Mouse (Mus musculus) testis, postnatal 14 days (tissue): ENCODE measurements around the gene B3gnt8.
A peak's percentile ranks its signal among the peaks of the same experiment; 100 is the strongest.

Experiments used
- DNase-seq: peaks from one replicate; pipeline ENCODE4 v3.0.0; 2021; ENCODE audit warnings: low spot score

B3gnt8 gene

GRCm38 (mm10) chr7:25657785-25658184 lies 31.3 kb downstream of the B3gnt8 start:
- no peak for DNase-seq

GRCm38 (mm10) chr7:25658657-25659472 lies 32.4 kb downstream of the B3gnt8 start, which contains the start of the genes Bckdha and Exosc5:
Gene Bckdha, minus strand, starts transcription at chr7:25658981.
Gene Exosc5, plus strand, starts transcription at chr7:25659164.
- peak; percentile 99 for DNase-seq

DNA sequence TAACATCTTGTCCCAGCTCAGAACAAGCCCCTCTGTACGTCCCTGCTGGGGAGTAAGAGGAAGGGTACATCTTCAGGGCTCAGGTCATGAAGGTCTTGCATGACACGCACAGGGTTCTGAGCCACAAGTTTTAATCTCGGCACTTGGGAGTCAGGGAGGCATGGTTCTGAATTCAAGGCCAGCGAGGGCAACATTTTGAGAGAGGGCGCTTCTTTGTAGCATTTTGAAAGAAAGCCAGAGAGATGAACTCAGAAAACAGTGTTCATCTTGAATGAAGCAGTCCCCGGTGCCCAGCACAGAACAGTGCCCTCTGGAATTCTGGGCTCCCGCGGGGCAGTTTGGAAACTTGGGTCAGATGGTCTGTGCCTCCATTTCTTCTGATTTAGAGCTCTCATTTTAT lies 39.9 kb downstream of the B3gnt8 start:
- peak; percentile 53 for DNase-seq

- DNase-seq: no peak
Observed at GRCm38 (mm10) chr7:25669158-25669557, 42.7 kb downstream of the B3gnt8 start.

DNA sequence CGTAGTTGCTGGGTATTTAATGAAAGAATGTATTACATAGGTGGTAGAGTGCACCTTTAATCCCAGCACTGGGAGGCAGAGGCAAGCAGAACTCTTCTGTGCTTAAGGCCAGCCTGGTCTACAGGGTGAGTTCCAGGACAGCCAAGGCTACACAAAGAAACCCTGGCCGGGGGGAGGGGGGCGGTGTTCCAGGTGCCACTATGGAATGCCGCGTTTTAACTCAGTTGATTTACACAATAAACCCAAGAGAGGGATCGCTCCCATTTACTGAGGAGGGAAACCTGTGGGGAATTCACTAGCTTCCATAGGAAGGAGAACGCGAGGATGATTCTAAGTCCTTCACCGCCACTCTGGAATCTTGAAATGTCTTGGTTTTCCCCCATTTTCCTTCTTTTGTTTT lies 43.2 kb downstream of the B3gnt8 start:
- no peak for DNase-seq

DNA sequence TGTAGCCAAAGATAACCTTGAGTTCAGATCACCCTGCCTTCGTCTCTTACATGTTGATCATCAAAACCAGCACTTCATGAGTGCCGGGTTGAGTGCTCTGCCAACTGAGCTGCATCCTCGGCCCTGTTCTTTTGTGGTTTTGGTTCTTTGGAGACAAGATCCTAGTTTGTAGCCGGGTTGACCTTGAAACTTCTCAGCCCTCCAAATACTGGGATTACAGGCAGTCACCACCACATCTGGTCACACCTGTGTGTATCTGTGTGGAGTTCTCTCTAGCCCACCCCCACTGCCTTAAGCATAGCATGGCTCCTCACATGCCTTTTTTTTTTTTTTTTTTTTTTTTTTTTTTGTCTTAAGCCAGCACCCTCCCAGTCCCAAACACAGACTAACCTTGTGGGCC lies 43.6 kb downstream of the B3gnt8 start:
- no peak for DNase-seq

DNA sequence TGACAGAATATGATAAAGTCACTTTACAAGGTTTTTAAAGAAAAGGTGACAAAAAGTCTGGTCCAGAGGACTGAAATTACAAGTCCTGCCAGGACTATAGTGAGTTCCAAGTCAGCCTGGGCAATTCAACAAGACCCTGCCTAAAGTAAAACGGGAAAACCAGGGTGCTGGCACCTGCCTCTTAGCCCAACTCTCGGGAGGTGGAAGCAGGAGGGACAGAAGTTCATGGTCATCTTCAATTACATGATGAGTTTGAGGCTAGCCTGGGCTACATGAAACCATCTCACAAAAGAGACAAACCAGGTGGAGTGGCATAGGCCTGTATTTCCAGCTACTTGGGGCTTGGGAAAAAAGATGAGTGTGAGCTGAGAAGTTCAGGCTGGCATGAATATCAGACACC lies 45.2 kb downstream of the B3gnt8 start:
- no peak for DNase-seq

DNA sequence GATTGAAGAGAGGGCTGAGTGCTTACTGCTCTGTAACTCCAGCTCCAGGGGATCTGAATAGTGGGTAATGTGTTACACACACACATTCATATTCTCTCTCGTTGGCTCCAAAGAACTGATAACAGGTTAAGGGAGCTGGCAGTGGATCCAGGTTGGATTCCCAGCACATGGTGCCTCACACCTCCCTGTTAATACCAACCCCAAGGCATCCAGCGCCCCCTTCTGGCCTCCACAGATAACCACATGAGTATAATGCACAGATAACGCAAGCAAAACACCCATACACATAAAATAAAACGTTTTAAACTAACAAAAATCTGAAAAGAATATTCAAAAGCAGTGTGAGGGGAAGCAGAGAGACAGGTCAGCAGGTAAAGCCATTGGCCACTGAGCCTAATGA lies 46.0 kb downstream of the B3gnt8 start:
- DNase-seq: no peak

DNA sequence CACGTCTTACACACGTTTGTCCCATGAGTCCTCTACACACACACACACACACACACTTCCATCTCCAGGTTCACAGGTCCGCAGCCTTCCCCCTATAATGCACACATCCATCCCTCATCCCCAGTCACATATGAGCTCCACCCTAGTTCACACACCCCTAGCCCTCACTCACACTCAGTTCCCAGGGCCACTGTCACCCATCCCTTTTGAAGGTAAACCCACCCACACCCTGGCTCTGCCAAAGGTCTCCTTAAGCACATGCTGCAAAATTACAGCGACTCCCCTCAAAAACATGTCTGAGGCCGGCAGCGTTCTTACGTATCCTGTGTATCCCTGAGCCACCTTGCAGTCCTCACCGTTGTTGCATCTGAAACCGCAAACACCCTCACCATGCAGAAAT lies 47.8 kb downstream of the B3gnt8 start:
- DNase-seq: no peak

DNA sequence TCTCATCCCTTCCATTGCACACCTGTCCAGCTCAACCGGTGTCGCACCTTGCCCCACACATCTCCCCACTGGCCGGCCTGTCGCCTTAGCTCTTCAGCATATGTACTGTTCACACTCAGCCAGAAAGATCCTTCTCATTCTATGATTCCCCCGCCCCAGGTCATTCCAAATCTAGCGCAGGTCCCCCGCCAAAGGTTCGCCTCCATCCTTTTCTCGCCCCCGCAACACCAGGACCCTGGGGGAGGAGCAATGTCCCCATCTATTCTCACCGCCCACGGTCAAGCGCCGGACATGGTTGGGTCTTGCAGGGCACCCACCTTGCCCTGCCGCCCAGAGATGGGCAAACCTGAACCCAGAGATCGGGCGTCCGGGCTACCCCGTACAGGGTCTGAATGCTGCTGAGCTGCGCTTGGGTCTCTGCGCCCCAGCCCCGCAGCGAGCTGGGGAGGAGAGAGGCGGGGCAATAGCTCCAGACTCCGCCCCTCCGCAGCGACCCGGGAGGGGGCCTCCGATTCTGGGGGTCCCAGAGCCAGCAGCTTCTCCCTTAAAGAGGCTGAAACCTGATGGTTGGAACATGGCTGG lies 48.4 kb downstream of the B3gnt8 start, which contains the start of gene Tmem91:
Gene Tmem91, minus strand, starts transcription at position 448 of the 582 bp plus-strand sequence.
- no peak for DNase-seq

DNA sequence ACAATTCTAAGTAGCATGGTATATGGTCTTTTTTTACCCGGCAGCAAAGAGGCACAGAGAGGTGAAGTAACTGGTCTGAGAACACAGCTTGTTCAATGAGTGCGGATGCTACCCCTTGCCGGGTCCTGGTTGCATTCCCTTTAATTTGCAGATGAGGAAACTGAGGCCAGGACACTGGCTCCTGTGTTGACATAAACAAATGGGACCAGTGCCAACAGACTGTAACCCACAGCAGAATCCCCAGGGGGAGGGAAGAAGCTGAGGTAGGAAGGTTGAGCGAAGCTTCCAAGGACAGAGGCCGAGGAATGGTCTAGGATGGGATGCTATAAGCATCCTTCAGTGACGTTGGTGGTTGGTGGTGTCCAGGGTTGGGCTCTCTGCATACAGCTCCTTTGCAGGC lies 49.0 kb downstream of the B3gnt8 start:
- no peak for DNase-seq

DNA sequence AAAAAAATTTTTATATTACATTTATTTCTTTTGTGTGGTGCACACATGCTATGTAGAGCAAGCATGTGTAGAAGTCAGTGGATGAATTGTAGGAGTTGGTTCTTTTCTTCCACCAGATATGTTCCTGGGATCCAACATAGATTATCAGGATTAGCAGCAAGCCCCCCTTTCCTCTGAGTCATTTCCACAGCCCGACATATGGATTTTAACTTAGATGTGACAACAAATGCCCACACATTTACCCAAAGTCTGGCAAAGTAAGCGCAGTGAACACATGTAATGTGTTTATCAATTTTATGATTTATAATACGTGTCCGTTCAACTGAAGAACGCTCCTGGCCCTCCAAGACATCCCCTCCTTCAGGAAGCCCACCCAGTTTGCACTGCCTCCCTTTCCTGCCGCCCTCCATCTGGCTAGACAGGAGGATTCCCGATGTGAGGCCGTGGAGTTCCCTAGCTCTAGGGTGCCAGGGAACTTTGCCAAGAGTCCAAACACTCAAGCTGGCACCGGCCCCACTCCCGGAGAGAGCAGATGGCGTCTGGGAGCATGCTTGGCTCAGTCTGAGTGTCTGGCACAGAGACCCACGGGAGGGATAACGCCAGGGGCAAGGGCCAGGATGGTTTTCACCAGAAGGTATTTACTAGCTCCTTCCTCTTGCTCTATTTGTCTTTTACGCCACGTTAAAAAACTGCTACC lies 49.8 kb downstream of the B3gnt8 start:
- peak; percentile 77 for DNase-seq

- DNase-seq: no peak
Observed at GRCm38 (mm10) chr7:25677013-25677412, 50.6 kb downstream of the B3gnt8 start.

DNA sequence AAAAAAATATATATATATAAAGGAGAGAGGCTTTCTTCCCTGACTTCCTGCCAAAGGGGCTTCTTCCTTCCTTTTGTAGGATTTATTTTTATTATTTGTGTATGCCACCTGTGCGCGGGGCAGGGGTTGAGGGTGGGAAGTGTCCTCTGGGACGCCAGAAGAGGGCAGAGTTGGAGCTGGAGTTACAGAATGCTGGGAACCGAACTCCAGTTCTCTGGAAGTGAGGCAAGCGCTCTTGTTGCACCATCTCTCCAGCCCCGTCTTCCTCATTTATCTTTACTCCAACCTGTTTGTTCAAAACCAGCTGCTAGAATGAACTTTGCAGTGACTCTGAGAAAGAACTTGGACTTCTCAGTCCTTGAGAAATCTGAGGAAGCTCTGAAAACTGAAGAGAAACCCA lies 53.5 kb downstream of the B3gnt8 start:
- DNase-seq: no peak

DNA sequence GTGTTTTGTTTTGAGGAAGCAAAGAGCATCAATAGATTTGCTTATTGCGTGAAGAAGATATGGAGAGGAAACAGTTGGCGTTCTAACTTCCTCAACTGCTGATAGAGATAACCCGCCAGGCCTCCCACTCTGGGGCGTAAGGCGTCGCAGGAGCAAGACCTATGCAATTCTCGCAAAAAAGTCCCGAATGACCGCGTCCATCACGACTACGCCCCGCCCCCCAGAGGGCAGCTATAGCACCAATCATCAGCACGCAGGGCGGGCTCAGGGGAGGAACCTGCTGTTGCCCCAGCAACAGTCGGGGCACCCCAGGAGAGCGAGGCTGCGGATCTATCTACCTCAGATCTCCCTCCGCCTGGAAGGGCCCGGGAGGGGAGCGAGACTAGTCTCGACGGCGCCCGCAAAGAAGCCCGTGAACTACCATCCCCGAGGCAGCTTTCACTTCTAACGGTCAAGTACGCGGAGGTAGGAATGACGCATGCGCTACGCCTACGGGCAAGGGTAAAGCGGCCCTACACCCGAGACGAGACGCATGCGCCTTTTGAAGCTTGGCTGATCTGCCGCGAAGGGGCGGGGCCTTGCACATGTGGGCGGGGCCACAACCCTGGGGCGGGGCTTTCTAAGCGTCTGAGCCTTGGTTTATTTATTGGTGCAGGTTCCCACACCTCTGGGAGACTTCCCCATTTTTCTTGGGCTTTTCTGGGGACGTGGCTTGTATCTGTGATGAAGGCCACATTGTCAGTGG lies 54.2 kb downstream of the B3gnt8 start, which contains the start of gene B9d2:
Gene B9d2, plus strand, starts transcription at position 267 of the 745 bp plus-strand sequence.
- DNase-seq: peak; percentile 94

- no peak for DNase-seq
Observed at GRCm38 (mm10) chr7:25681341-25682231, 55.1 kb downstream of the B3gnt8 start.

DNA sequence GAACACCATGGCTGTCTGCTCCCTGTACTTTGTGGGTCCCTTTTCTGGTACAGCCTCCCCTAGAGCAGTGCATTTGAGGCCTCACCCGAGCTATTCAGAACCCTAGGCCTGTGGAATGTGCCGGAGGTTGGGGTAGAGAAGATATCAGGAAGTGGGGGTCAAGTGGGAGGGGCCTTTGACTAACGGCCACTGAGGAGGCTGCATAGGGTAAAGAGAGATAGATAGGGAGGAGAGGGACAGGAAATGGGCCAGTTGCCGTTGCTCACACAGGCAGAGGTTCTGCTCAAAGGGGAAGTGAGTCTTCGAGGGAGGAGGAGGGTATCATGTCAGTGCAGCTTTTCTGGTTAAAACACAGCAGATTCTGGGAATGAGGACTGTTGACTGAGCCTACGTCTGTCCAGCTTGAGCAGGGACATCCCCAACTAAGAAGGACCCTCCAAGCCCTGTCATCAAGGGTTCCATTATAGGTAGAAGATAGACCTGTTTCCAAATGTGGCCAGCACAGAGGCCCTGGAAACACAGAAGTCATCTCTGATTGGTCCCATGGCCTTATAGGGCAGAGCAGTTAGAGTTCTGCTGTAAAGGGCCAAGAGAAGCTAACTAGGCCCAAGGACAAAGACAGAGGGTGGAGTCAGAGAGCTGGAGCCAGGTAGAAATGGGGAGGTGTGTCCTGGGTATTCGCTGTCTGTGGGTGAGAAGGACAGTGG lies 57.2 kb downstream of the B3gnt8 start:
- DNase-seq: no peak

DNA sequence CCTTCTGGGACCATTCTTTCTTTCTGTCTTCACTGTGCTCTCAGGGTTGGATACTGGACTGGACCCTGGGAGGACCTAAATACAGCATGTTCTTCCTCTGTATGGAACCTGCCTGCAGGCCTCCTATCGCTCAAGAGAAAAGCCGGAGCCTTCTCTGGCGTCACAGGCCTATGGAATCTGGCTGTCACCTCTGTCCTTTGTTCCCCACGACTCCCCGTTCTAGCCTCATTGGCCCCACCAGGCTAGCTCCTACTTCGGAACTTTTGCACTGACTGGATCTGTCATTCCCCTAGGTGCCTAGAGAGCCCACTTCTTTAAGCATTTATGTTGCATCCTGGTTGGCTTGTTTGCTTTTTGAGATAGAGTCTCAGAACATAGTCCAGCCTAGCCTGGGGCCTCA lies 58.2 kb downstream of the B3gnt8 start:
- no peak for DNase-seq
